Mouse (Mus musculus) myocyte (in vitro differentiated cells): Measurements from ENCODE around the gene Ccdc43.

Source experiments
- CEBPB ChIP-seq: IDR thresholded peaks from 2 replicates; pipeline ENCODE4 v1.6.1; 2011; ENCODE audit warnings: mild to moderate bottlenecking, moderate library complexity; ENCODE audit not compliant: poor library complexity, insufficient read depth, severe bottlenecking
- E2F4 ChIP-seq: IDR thresholded peaks from one replicate; pipeline ENCODE4 v1.6.1; 2011; ENCODE audit warnings: mild to moderate bottlenecking, control low read depth, moderate library complexity; ENCODE audit not compliant: insufficient read depth
- MAX ChIP-seq: IDR thresholded peaks from one replicate; pipeline ENCODE4 v1.6.1; 2011; ENCODE audit warnings: low read depth, mild to moderate bottlenecking, control low read depth
- MYOD1 ChIP-seq, 3 experiments: IDR thresholded peaks; one replicate each; pipeline ENCODE4 v1.6.1; 2011; ENCODE audit warnings: control low read depth in 2 of 3, low read depth in 2 of 3, mild to moderate bottlenecking in 2 of 3, moderate library complexity in 1 of 3; ENCODE audit not compliant: insufficient read length in 2 of 3, control insufficient read depth in 1 of 3
- MYOG ChIP-seq, 3 experiments: IDR thresholded peaks; one replicate each; pipeline ENCODE4 v1.6.1; 2011; ENCODE audit warnings: control low read depth in 2 of 3, low read depth in 2 of 3, mild to moderate bottlenecking in 2 of 3; ENCODE audit not compliant: insufficient read length in 2 of 3, control insufficient read depth in 1 of 3, insufficient read depth in 1 of 3
- POLR2A ChIP-seq: IDR thresholded peaks from one replicate; pipeline ENCODE4 v1.6.1; 2011; ENCODE audit warnings: low read depth, mild to moderate bottlenecking, control low read depth, moderate library complexity; ENCODE audit not compliant: insufficient read length
- POLR2AphosphoS2 ChIP-seq: IDR thresholded peaks from one replicate; pipeline ENCODE4 v1.6.1; 2011; ENCODE audit warnings: low read depth, control low read depth; ENCODE audit not compliant: insufficient read length
- REST ChIP-seq: IDR thresholded peaks from one replicate; pipeline ENCODE4 v1.6.1; 2011; ENCODE audit warnings: mild to moderate bottlenecking, control low read depth, moderate library complexity; ENCODE audit not compliant: insufficient read depth, insufficient read length
- TCF12 ChIP-seq: IDR thresholded peaks from one replicate; pipeline ENCODE4 v1.6.1; 2011; ENCODE audit warnings: mild to moderate bottlenecking, control low read depth; ENCODE audit not compliant: poor library complexity, insufficient read depth, severe bottlenecking
- TCF3 ChIP-seq: IDR thresholded peaks from one replicate; pipeline ENCODE4 v1.6.1; 2011; ENCODE audit warnings: low read depth, control low read depth; ENCODE audit not compliant: insufficient read length
- USF1 ChIP-seq: IDR thresholded peaks from one replicate; pipeline ENCODE4 v1.6.1; 2011; ENCODE audit warnings: low read depth, mild to moderate bottlenecking, control low read depth, moderate library complexity

- TF ChIP-seq POLR2A (no peak), MYOD1 (IDR thresholded peaks at IDR 0.05; ENCODE audit: control insufficient read depth in 1 of 3, insufficient read length in 2 of 3, low read depth in 2 of 3) (no peak), USF1 (no peak), MAX (no peak), POLR2AphosphoS2 (no peak), CEBPB (no peak), TCF12 (no peak), TCF3 (no peak), MYOG (IDR thresholded peaks at IDR 0.05; ENCODE audit: control insufficient read depth in 1 of 3, insufficient read depth in 1 of 3, insufficient read length in 2 of 3, low read depth in 2 of 3) (no peak), E2F4 (no peak), REST (no peak)
These were observed 18.6 kb upstream of the Ccdc43 start for GRCm38 (mm10) chr11:102716135-102716534.
